Mouse (Mus musculus): ENCODE results near the gene Camk1. TPM values are rescaled to one million over a fixed set of nuclear protein-coding genes. Genes with fewer than 3 reads are reported as not detected.

Gene Camk1
- total and polyA plus RNA-seq, 3 experiments, result 7.9 to 13.3 TPM; not detected in 1

DNA sequence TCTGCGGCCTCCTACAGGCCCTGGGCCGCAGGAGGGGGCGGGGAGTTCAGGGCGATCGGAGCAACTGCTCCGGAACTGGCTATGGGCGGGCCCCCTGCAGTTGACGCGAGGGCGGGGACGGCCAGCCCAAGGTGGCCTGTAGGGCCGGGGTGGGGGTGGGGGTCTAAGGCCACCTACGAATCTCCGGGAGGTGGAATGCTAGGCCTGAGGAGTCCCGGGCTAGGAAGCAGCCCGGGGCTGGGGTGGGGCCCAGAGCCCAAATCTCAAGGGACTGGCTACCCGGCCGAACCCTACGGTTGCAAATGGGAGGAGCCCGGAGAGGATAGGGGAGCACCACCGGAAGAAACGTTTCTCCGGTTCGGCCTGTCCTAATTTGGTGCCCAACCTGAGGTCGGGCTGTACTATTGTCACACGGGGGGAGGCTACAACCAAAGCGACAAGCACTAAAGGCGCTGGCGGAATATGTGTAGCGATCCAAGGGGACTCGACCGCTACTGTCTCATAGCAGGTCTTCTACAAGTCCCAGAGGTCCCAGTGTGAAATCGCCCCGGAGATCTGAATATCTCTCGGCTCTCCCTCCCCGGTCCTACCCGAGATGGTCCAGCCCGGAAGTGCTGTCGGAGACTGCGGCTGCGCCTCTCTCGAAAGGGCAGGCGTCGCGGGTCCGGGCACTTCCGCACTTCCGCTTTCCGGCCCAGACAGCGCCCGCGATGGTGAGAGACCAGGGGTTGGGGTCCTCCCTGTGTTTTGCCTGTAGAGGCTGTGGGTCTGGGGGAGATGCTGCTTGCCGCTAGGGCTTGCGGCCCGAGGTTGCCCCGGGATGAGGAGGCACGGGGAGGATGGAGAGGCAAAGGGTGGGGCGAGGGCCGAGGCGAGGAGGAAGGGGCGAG is 34.0 kb upstream of the Camk1 start, which contains the start of the genes Tada3 and Arpc4:
TSS of gene Tada3 (minus strand) at position 388 of the 890 bp plus-strand sequence.
TSS of gene Arpc4 (plus strand) at position 620 of the 890 bp plus-strand sequence.
- H3K27ac ChIP-seq (ENCODE audit: control insufficient read depth, low read depth, low read length), result peak within 1 kb of the TSS; percentile 96
- no peaks in the 10 kb centered on the region for H3K9me3 ChIP-seq (replicated peaks; ENCODE audit: insufficient read depth, low read length)
- peaks cover 33% of the 10 kb centered on the region for H3K79me2 ChIP-seq (ENCODE audit: control insufficient read depth, insufficient read depth, low read length, poor library complexity)
- peak within 1 kb of the TSS; percentile 92 for H3K9ac ChIP-seq (ENCODE audit: control insufficient read depth, low read depth, low read length, poor library complexity, severe bottlenecking)
- peaks cover 11 to 20% of the 10 kb centered on the region in 2 experiments for H3K36me3 ChIP-seq (ENCODE audit: control insufficient read depth in 1 of 2, insufficient read depth in 2 of 2, low read length in 2 of 2)
- H3K4me1 ChIP-seq (ENCODE audit: control insufficient read depth in 1 of 2, insufficient read depth in 2 of 2, low read length in 2 of 2), result peaks cover 0 to 12% of the 10 kb centered on the region in 2 experiments; a peak in 2 of 4 replicates
- DNase-seq (ENCODE audit: low read depth, low spot score), result peak; percentile 97
- H3K27me3 ChIP-seq (ENCODE audit: control insufficient read depth in 1 of 2, insufficient read depth in 2 of 2, low read length in 2 of 2), result no peaks in the 10 kb centered on the region
- peak within 1 kb of the TSS; percentile 83 to 95 for H3K4me3 ChIP-seq (ENCODE audit: control insufficient read depth in 1 of 2, insufficient read depth in 1 of 2, low read depth in 2 of 2, low read length in 2 of 2)
- peak; percentile 86 for TF ChIP-seq HCFC1 (IDR thresholded peaks at IDR 0.05; ENCODE audit: low read depth, low read length)
- TF ChIP-seq UBTF (IDR thresholded peaks at IDR 0.05; ENCODE audit: borderline replicate concordance, insufficient read depth, low read depth, low read length), result no peak
- 0 out of 2 replicates have a peak, but pooled peaks have one; percentile 39 for TF ChIP-seq MYB (IDR thresholded peaks at IDR 0.05; ENCODE audit: low read depth, low read length)
- TF ChIP-seq EP300 (IDR thresholded peaks at IDR 0.05; ENCODE audit: low read depth in 1 of 2, low read length in 2 of 2), result peak in 1 of 2 experiments; percentile 25; a peak in 2 of 4 replicates
- no peak for TF ChIP-seq MAX (IDR thresholded peaks at IDR 0.05; ENCODE audit: low read length)
- no peak for TF ChIP-seq JUND (IDR thresholded peaks at IDR 0.05; ENCODE audit: low read depth, low read length)
- no peak for TF ChIP-seq MAFK (IDR thresholded peaks at IDR 0.05; ENCODE audit: borderline replicate concordance, low read depth, low read length)
- 0 out of 2 replicates have a peak, but pooled peaks have one; percentile 5 for TF ChIP-seq USF1 (IDR thresholded peaks at IDR 0.05; ENCODE audit: low read depth, low read length)
- no peak for TF ChIP-seq SMC3 (IDR thresholded peaks at IDR 0.05; ENCODE audit: low read depth, low read length)
- peak; percentile 78 for TF ChIP-seq TCF12 (IDR thresholded peaks at IDR 0.05; ENCODE audit: low read depth, low read length)
- no peak for TF ChIP-seq GABPA (IDR thresholded peaks at IDR 0.05; ENCODE audit: low read depth, low read length)
- no peak for TF ChIP-seq RCOR1 (IDR thresholded peaks at IDR 0.05; ENCODE audit: low read depth, low read length)
- TF ChIP-seq MEF2A (IDR thresholded peaks at IDR 0.05; ENCODE audit: extremely low read depth, insufficient replicate concordance, low read depth, low read length, poor library complexity, severe bottlenecking), result 0 out of 2 replicates have a peak, but pooled peaks have one; percentile 42
- no peak for TF ChIP-seq ZKSCAN1 (IDR thresholded peaks at IDR 0.05; ENCODE audit: low read depth, low read length)
- no peak; the same call in 1 of the 2 replicates for TF ChIP-seq ETS1 (IDR thresholded peaks at IDR 0.05; ENCODE audit: low read depth, low read length)
- TF ChIP-seq NRF1 (IDR thresholded peaks at IDR 0.05; ENCODE audit: insufficient read depth, low read depth, low read length, poor library complexity, severe bottlenecking), result peak; percentile 78
- no peak for TF ChIP-seq CTCF (IDR thresholded peaks at IDR 0.05 in 2 of 3, conservative IDR thresholded peaks at IDR 0.05 in 1 of 3; ENCODE audit: control insufficient read depth in 1 of 3, insufficient read depth in 1 of 3, low read depth in 2 of 3, low read length in 3 of 3, poor library complexity in 1 of 3, severe bottlenecking in 1 of 3)
- TF ChIP-seq CHD2 (IDR thresholded peaks at IDR 0.05; ENCODE audit: low read length), result no peak
- TF ChIP-seq USF2 (IDR thresholded peaks at IDR 0.05; ENCODE audit: borderline replicate concordance in 1 of 2, insufficient read depth in 1 of 2, low read depth in 1 of 2, low read length in 2 of 2), result no peak
- peak; percentile 100 for TF ChIP-seq CHD1 (IDR thresholded peaks at IDR 0.05; ENCODE audit: low read depth, low read length)
- no peak for TF ChIP-seq ZC3H11A (IDR thresholded peaks at IDR 0.05; ENCODE audit: low read depth, low read length)
- peak; percentile 84 for TF ChIP-seq NELFE (IDR thresholded peaks at IDR 0.05; ENCODE audit: low read depth, low read length)
- TF ChIP-seq ZMIZ1 (IDR thresholded peaks at IDR 0.05; ENCODE audit: low read depth, low read length), result no peak; the same call in none of the 2 replicates
- TF ChIP-seq TBP (IDR thresholded peaks at IDR 0.05; ENCODE audit: low read depth, low read length), result peak; percentile 63; the same call in 1 of the 2 replicates
- TF ChIP-seq ELF1 (IDR thresholded peaks at IDR 0.05; ENCODE audit: low read depth, low read length), result peak; percentile 98
- no peak for TF ChIP-seq E2F4 (IDR thresholded peaks at IDR 0.05; ENCODE audit: borderline replicate concordance, low read depth, low read length)
- peak; percentile 68 for TF ChIP-seq MXI1 (IDR thresholded peaks at IDR 0.05; ENCODE audit: low read depth, low read length)
- no peak for TF ChIP-seq TAL1 (IDR thresholded peaks at IDR 0.05; ENCODE audit: low read length)
- no peak for TF ChIP-seq POLR2AphosphoS5 (IDR thresholded peaks at IDR 0.05; ENCODE audit: borderline replicate concordance, low read depth, low read length)
- no peak for TF ChIP-seq ZNF384 (IDR thresholded peaks at IDR 0.05; ENCODE audit: low read depth, low read length)
- TF ChIP-seq KAT2A (conservative IDR thresholded peaks at IDR 0.05; ENCODE audit: low read depth, low read length), result no peak; the same call in none of the 2 replicates
- peak; percentile 80 for TF ChIP-seq POLR2AphosphoS2 (IDR thresholded peaks at IDR 0.05; ENCODE audit: low read length)
- peak; percentile 74 to 77 for TF ChIP-seq POLR2A (IDR thresholded peaks at IDR 0.05; ENCODE audit: control insufficient read depth in 1 of 2, insufficient read depth in 1 of 2, low read depth in 1 of 2, low read length in 2 of 2, poor library complexity in 1 of 2)
- peak; percentile 63 for TF ChIP-seq MAZ (IDR thresholded peaks at IDR 0.05; ENCODE audit: low read depth, low read length)
